Mouse (Mus musculus) hindbrain, embryonic 15.5 days (tissue): ENCODE data around the gene Tomm22. TPM values are rescaled to one million over a fixed set of nuclear protein-coding genes. Genes with fewer than 3 reads are reported as not detected.

Experiments used
- ATAC-seq: fragments of 200-750 bp; cut with Nextera tagmentation; 2 replicates; pipeline ENCODE4 v1.8.0; 2017; ENCODE audit warnings: low read depth, moderate number of reproducible peaks, moderate TSS enrichment; ENCODE audit not compliant: low FRiP score
- H3K27ac ChIP-seq: fragments of 300-500 bp; sonication (generic); replicated peaks from 2 replicates; pipeline ENCODE4 v1.5.1; 2015; ENCODE audit warnings: mild to moderate bottlenecking, inconsistent platforms
- H3K27me3 ChIP-seq: fragments of 300-500 bp; sonication (generic); 2 replicates; pipeline ENCODE4 v1.6.1; 2015; ENCODE audit warnings: control low read depth, inconsistent platforms
- H3K36me3 ChIP-seq: fragments of 300-500 bp; sonication (generic); 2 replicates; pipeline ENCODE4 v1.6.1; 2015; ENCODE audit warnings: control low read depth, inconsistent platforms
- H3K4me1 ChIP-seq: fragments of 300-500 bp; sonication (generic); replicated peaks from 2 replicates; pipeline ENCODE4 v1.6.1; 2015; ENCODE audit warnings: control low read depth, inconsistent platforms
- H3K4me2 ChIP-seq: fragments of 300-500 bp; sonication (generic); 2 replicates; pipeline ENCODE4 v1.6.1; 2015; ENCODE audit warnings: moderate library complexity, mild to moderate bottlenecking, inconsistent platforms
- H3K4me3 ChIP-seq: fragments of 300-500 bp; sonication (generic); 2 replicates; pipeline ENCODE4 v1.5.1; 2015; ENCODE audit warnings: mild to moderate bottlenecking, inconsistent platforms
- H3K9ac ChIP-seq: fragments of 300-500 bp; sonication (generic); 2 replicates; pipeline ENCODE4 v1.6.1; 2015; ENCODE audit warnings: inconsistent platforms
- H3K9me3 ChIP-seq: fragments of 300-500 bp; sonication (generic); 2 replicates; pipeline ENCODE4 v1.6.1; 2016; ENCODE audit warnings: control low read depth, inconsistent platforms
- WGBS: fragments of 180-500 bp; shearing (Covaris S2); methylation state at CpG from one replicate; pipeline ENCODE4 v1.1.7; 2015; 5-methylcytosine and 5-hydroxymethylcytosine counted together
- polyA plus RNA-seq: library from polyadenylated mRNA; unstranded; fragments of >200 nt; fragmentation: Nextera tagmentation; extraction: Ambion mirVana; gene quantifications from 2 replicates; pipeline ENCODE4 v1.2.1, GENCODE M21; 2015

Gene Tomm22
- polyA plus RNA-seq, result 224 and 236 TPM in 2 replicates

DNA sequence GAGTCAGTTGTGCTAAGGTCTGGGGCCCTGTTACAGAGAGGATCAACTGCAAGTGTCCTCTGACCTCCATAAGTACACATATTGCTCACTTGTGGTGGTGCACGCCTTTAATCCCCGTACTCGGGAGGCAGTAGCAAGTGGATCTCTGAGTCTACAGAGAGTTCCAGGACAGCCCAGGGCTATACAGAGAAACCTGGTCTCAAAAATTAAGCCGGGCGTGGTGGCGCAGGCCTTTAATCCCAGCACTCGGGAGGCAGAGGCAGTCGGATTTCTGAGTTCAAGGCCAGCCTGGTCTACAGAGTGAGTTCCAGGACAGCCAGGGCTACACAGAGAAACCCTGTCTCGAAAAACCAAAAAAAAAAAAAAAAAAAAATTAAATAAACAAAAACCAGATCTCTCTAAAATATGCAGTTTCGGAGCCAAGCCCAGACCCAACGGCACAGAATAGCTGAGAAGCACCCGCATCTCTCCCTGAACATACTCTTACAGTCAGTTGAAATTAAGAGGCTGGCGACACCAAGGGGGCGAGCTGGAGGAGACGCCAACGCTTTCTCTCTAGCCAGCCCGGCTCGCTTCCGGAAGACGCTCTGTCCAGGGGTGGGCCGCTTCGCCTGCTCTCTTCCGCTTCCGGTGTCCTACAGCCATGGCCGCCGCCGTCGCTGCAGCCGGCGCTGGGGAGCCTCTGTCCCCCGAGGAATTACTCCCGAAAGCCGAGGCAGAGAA is at the start of gene Tomm22:
TSS of gene Tomm22 (plus strand) at position 613 of the 723 bp plus-strand sequence.
- H3K4me3 ChIP-seq, result peak within 1 kb of the TSS; percentile 96
- 19% methylated on average over 33 of the region's 33 CpGs for WGBS
- no peaks in the 10 kb centered on the region for H3K9me3 ChIP-seq
- peaks cover 48% of the 10 kb centered on the region for H3K36me3 ChIP-seq
- peak within 1 kb of the TSS; percentile 70 for H3K27ac ChIP-seq
- ATAC-seq, result peak; percentile 96
- H3K4me1 ChIP-seq, result peaks cover 7% of the 10 kb centered on the region
- H3K4me2 ChIP-seq, result peak within 1 kb of the TSS; percentile 83
- peak within 1 kb of the TSS; percentile 80 for H3K9ac ChIP-seq
- no peaks in the 10 kb centered on the region for H3K27me3 ChIP-seq

DNA sequence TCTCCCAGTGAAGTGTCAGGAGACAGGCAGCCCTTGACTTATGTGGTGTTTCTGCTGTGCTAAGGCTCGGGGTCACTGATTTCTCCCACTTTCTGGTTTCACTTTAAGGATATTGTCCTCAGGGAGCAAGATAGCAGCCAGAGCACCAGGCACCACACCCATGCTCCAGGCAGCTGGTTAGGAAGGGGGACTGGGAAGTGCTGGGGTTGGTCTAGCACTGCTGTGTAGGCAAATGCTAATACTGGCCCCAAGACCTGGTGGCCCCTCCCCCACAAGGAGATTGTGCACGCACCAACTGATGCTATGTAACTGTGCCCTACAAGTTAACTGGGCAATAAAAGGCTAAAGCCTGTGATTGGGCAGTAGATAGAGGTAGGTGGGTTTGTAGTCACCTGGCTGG is 40.2 kb upstream of the Tomm22 start:
- Histone ChIP-seq H3K9ac (no peak overlapping the region), H3K27me3 (no peaks in the 10 kb centered on the region), H3K27ac (no peak overlapping the region), H3K4me3 (no peak overlapping the region), H3K4me2 (no peak overlapping the region), H3K9me3 (no peaks in the 10 kb centered on the region), H3K4me1 (no peaks in the 10 kb centered on the region), H3K36me3 (peaks cover 78% of the 10 kb centered on the region)
- no peak for ATAC-seq
- 84% methylated on average over 2 of the region's 2 CpGs for WGBS

DNA sequence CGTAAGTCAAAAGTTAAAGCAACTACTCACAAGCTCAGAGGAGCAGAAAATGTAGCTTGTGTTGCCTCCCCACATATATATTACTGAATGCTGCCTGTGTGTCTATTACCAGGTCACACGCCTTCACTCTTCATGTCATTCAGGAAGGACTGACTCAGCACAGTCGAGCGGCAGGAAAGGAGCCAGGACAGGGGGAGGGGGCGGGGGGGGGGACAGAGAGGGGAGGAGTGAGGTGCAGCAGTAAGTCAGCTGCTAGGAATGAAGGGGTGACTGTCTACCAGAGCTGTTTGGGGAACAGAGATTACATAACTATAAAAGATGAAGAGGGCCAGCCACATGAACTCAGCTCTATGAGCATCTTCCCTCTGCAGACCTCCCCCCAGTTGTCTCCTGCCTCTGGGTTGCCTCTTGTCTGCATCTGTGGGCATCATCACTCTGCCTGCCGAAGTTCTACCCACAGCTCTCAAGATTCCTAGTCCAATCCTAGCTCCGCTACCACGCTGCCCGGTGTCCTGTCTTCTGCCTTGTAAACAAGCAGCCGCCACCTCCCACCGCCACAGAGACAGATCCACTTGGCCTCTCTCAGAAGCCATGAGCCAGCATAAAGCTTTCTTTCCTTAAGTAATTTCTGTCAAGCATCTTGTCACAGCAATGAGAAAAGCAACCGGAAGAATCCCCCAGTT is 29.4 kb upstream of the Tomm22 start:
- H3K9ac ChIP-seq, result no peak overlapping the region
- no peak for ATAC-seq
- peaks cover 53% of the 10 kb centered on the region for H3K36me3 ChIP-seq
- no peaks in the 10 kb centered on the region for H3K27me3 ChIP-seq
- H3K27ac ChIP-seq, result no peak overlapping the region
- H3K4me3 ChIP-seq, result no peak overlapping the region
- H3K9me3 ChIP-seq, result no peaks in the 10 kb centered on the region
- H3K4me1 ChIP-seq, result no peaks in the 10 kb centered on the region
- 81% methylated on average over 11 of the region's 12 CpGs for WGBS
- H3K4me2 ChIP-seq, result no peak overlapping the region

DNA sequence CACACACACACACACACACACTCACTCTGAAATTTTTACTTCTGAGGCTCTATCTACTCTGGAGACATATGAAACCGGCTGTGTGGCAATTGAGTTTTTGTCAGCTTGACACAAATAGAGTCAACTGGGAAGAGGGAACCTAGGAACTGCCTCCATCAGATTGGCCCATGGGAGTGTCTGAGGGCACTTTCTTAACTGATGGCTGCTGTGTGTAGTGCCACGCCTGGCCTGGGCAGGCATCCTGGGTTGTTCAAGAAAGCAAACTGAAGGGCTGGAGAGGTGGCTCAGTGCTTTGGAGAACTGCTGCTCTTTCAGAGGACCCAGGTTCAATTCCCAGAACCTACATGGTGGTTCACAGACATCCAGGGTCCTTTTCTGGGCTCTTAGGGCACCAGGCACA is 25.2 kb upstream of the Tomm22 start:
- no peak overlapping the region for H3K27ac ChIP-seq
- H3K4me2 ChIP-seq, result no peak overlapping the region
- no peak overlapping the region for H3K4me3 ChIP-seq
- WGBS, result 90% methylated on average over 2 of the region's 2 CpGs
- no peaks in the 10 kb centered on the region for H3K4me1 ChIP-seq
- no peak overlapping the region for H3K9ac ChIP-seq
- no peaks in the 10 kb centered on the region for H3K9me3 ChIP-seq
- ATAC-seq, result no peak
- H3K27me3 ChIP-seq, result no peaks in the 10 kb centered on the region
- H3K36me3 ChIP-seq, result peaks cover 52% of the 10 kb centered on the region

DNA sequence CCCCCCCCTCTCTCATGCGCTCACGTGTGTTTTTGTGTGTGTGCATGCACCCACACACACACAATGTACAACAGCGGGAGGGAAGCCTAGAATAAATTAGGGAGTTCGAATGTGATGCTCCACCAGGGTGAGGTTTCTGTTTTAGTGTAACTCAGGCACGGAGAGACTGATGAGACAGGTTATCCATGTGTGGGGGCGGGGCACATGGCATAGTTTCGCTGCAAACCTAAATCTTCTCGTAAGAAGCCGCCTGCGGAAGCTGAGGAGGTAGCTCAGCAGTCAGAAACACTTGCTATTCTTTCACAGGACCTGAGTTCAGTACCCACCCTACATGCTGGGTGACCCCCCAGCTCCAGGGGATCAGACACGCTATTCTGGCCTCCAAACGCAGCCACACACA is 22.5 kb upstream of the Tomm22 start:
- WGBS, result 93% methylated on average over 12 of the region's 12 CpGs
- Histone ChIP-seq H3K9me3 (no peaks in the 10 kb centered on the region), H3K27ac (no peak overlapping the region), H3K4me3 (no peak overlapping the region), H3K9ac (no peak overlapping the region), H3K4me2 (no peak overlapping the region), H3K27me3 (no peaks in the 10 kb centered on the region), H3K4me1 (no peaks in the 10 kb centered on the region), H3K36me3 (peaks cover 40% of the 10 kb centered on the region; the same call in 1 of the 2 replicates)
- no peak for ATAC-seq

DNA sequence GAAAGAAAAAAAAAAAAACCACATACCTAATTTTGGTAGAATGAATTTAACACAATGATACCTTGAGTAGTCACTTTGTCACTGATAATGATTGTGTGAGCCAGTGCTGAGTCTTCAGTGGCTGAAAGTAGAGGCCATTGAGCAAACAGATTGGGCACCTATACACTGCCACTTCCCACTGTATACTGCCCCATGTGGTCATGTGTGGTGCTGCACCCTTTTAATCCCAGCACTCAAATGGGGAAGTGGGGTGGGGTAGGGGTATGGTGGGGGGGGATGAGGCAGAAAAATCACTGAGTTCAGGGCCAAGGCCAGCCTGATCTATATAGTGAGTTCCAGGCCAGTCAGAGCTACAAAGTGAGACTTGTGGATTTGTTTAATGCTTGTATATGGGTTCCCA is 20.1 kb upstream of the Tomm22 start:
- Histone ChIP-seq H3K9ac (no peak overlapping the region), H3K36me3 (0 out of 2 replicates have a peak, but pooled peaks cover 29% of the 10 kb centered on the region), H3K4me2 (no peak overlapping the region), H3K27me3 (no peaks in the 10 kb centered on the region), H3K9me3 (no peaks in the 10 kb centered on the region), H3K27ac (no peak overlapping the region), H3K4me1 (no peaks in the 10 kb centered on the region), H3K4me3 (no peak overlapping the region)
- no peak for ATAC-seq

DNA sequence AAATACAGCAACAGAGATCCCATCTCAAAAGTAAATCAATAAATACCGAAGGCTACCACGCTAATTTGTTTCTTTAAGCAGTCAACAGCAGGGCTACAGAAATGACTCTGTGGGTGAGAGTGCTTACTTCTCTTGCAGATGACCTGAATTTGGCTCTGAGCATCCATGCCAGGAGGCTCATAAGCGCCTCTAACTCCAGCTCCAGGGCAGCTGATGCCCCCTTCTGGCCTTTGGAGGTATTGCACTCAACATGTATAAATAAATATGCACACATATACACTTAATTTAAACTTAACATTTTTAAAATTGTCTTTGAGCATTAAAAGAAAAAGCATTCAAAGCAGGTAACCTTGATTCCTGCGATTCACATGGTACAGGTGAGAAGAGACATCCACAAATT is 19.2 kb upstream of the Tomm22 start:
- ATAC-seq, result no peak
- Histone ChIP-seq H3K4me3 (no peak overlapping the region), H3K9ac (no peak overlapping the region), H3K27me3 (no peaks in the 10 kb centered on the region), H3K4me1 (peaks cover 2% of the 10 kb centered on the region; the same call in 1 of the 2 replicates), H3K36me3 (peaks cover 27% of the 10 kb centered on the region), H3K27ac (no peak overlapping the region), H3K4me2 (no peak overlapping the region), H3K9me3 (no peaks in the 10 kb centered on the region)
- 78% methylated on average over 4 of the region's 4 CpGs for WGBS

DNA sequence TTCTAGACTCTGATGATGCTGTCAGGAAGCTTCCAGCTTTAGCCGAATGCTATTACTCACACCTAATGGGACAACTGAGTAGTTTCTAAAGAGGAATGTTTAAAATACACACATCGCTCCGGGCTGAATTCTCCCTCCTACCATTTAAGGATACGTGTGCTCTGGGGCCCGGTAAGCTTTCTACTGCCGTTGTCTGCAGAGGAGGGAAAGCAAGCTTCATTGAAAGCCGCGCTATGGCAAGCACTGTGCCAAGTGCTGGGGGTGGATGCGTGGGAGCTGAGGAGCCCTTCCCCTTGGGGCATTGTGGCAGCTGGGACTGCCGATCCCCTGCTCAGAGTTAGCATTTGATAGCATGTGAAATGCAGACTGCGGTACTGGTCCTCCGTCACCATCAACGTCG is 14.2 kb upstream of the Tomm22 start:
- no peak overlapping the region for H3K4me3 ChIP-seq
- 85% methylated on average over 14 of the region's 14 CpGs for WGBS
- H3K27me3 ChIP-seq, result no peaks in the 10 kb centered on the region
- H3K4me1 ChIP-seq, result peaks cover 17% of the 10 kb centered on the region
- H3K9me3 ChIP-seq, result no peaks in the 10 kb centered on the region
- peaks cover 7% of the 10 kb centered on the region for H3K36me3 ChIP-seq
- no peak overlapping the region for H3K27ac ChIP-seq
- H3K4me2 ChIP-seq, result no peak overlapping the region
- ATAC-seq, result no peak
- no peak overlapping the region for H3K9ac ChIP-seq

DNA sequence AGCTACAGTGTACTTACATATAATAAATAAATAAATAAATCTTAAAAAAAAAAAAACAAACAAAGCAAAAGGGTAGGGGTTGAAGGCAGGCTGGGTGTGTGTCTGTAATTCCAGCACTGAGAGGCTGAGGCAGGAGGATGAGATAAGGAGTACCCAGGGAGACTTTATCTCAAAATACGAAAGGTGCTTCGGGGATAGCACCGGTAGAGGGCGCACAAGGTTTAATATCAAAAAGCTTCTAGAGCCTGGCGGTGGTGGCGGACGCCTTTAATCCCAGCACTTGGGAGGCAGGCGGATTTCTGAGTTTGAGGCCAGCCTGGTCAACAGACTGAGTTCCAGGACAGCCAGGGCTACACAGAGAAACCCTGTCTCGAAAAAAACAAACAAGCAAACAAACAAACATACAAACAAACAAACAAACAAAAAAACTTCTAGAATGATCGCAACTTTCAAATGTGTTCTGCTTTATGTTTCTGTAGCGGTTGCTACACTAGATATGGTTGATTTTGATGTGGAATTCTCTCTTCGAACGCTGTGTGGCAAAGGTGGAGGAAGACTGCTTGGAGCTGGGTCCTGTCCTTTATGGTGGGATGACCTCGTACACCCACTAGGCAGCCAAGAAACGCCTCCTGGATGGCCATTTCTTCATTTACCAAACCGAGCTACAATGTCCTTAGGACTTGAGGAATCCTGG is 12.7 kb upstream of the Tomm22 start:
- Histone ChIP-seq H3K36me3 (peaks cover 18% of the 10 kb centered on the region), H3K27me3 (no peaks in the 10 kb centered on the region), H3K27ac (peak overlapping the region; percentile 98), H3K4me1 (peaks cover 17% of the 10 kb centered on the region), H3K9ac (peak overlapping the region; percentile 73), H3K4me2 (peak overlapping the region; percentile 85), H3K4me3 (peak overlapping the region; percentile 77), H3K9me3 (no peaks in the 10 kb centered on the region)
- no peak for ATAC-seq
- WGBS, result 4% methylated on average over 16 of the region's 16 CpGs

DNA sequence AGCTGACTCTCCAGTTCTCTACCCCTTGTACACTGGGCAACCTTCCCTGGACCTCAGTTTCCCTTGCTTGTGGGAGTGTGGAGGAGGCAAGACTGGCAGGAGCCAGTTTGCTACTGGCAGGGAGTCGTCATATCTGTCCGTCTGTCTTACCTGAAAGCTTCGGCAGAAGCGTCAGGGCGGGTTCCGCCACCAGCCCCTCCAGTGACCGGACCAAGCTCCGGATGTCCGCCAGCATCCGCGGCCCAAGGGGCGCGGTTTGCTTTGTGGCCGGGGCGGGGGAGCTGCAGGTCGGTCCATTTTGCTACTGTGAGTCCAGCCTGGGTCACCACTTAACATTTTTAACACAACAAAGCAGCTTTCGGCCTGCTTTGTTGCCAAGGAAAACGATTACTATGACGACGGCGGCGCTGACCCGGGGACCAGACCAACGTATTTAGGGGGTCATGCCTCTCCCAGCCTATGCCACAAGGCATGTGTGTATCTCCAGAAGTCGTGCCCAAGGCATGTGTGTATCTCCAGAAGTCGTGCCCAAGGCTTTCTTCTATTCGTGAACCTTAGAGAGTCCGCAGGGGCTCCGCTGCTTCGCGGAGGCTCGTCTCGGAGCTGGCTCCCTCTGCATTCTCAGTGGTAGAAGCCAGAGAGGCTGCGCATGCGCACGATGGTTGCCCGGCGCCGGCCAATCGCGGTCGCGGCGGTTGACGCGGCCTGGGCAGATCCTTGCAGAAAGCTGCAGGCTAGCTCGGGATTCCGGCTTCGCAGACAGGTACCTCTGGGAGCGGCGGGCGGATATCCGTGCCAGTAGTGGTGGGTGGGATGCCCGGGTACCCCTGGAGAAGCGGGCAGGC is 11.9 kb upstream of the Tomm22 start, which contains the start of the genes Fam227a and Cby1:
TSS of gene Fam227a (minus strand) at position 426 of the 845 bp plus-strand sequence.
TSS of gene Cby1 (plus strand) at position 669 of the 845 bp plus-strand sequence.
- peak; percentile 91 for ATAC-seq
- H3K9ac ChIP-seq, result peak within 1 kb of the TSS; percentile 73
- H3K4me3 ChIP-seq, result peak within 1 kb of the TSS; percentile 77

DNA sequence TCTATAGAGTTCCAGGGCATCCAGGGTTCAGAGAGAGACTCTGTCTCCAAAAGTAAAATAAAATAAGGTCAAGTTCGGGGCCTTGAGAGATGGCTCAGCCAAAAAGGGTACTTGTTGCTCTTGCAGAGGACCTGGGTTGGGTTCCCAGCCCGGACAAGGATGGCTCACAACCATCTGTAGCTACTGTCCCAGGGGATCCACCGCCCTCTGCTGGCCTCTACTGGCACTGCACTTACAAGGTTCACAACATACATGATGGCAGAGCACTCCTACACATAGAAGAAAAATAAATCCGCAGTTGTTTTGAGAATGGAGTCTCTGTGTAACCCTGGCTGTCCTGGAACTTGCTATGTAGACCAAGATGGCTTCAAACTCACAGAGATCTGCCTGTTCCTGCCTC is 8.8 kb upstream of the Tomm22 start:
- H3K36me3 ChIP-seq, result peaks cover 31% of the 10 kb centered on the region
- ATAC-seq, result no peak
- peaks cover 13% of the 10 kb centered on the region for H3K4me1 ChIP-seq
- no peak overlapping the region for H3K4me3 ChIP-seq
- H3K9ac ChIP-seq, result no peak overlapping the region
- no peaks in the 10 kb centered on the region for H3K9me3 ChIP-seq
- no peaks in the 10 kb centered on the region for H3K27me3 ChIP-seq
- H3K27ac ChIP-seq, result no peak overlapping the region
- 76% methylated on average over 4 of the region's 4 CpGs for WGBS
- no peak overlapping the region for H3K4me2 ChIP-seq

More for the DNA sequence above, 11.9 kb upstream of the Tomm22 start, which contains the start of the genes Fam227a and Cby1:
- Histone ChIP-seq H3K4me2 (peak within 1 kb of the TSS; percentile 85), H3K27ac (peak within 1 kb of the TSS; percentile 98), H3K36me3 (peaks cover 21% of the 10 kb centered on the region), H3K27me3 (no peaks in the 10 kb centered on the region), H3K9me3 (no peaks in the 10 kb centered on the region), H3K4me1 (peaks cover 17% of the 10 kb centered on the region)
- under 1% methylated on average over 55 of the region's 55 CpGs for WGBS
